Mouse (Mus musculus) heart, postnatal 0 days (tissue): Measurements from ENCODE around the gene Lrrc27. TPM values are rescaled to one million over a fixed set of nuclear protein-coding genes. Genes with fewer than 3 reads are reported as not detected.
A peak's percentile ranks its signal among the peaks of the same experiment; 100 is the strongest.

Experiments
- ATAC-seq: fragments of 200-750 bp; cut with Nextera tagmentation; 2 replicates; pipeline ENCODE4 v1.8.0; 2017; ENCODE audit warnings: low read depth, moderate number of reproducible peaks, moderate library complexity; ENCODE audit not compliant: insufficient read depth
- DNase-seq: peaks from one replicate; pipeline ENCODE4 v3.0.0-alpha.2; 2016; ENCODE audit warnings: low spot score
- H3K27ac ChIP-seq: fragments of 300-500 bp; sonication (generic); 2 replicates; pipeline ENCODE4 v1.5.1; 2014; ENCODE audit warnings: low read depth, mild to moderate bottlenecking
- H3K27me3 ChIP-seq: fragments of 300-500 bp; sonication (generic); 2 replicates; pipeline ENCODE4 v1.6.1; 2014; ENCODE audit warnings: low read length, mixed read lengths; ENCODE audit not compliant: control insufficient read depth, insufficient read depth
- H3K36me3 ChIP-seq: fragments of 300-500 bp; sonication (generic); replicated peaks from 2 replicates; pipeline ENCODE4 v1.6.1; 2014; ENCODE audit warnings: low read length, mixed read lengths; ENCODE audit not compliant: control insufficient read depth, insufficient read depth
- H3K4me1 ChIP-seq: fragments of 300-500 bp; sonication (generic); 2 replicates; pipeline ENCODE4 v1.6.1; 2014; ENCODE audit warnings: antibody characterized with exemption; ENCODE audit not compliant: control insufficient read depth, insufficient read depth
- H3K4me2 ChIP-seq: fragments of 300-500 bp; sonication (generic); 2 replicates; pipeline ENCODE4 v1.6.1; 2014; ENCODE audit warnings: low read depth, mild to moderate bottlenecking, low read length, moderate library complexity
- H3K4me3 ChIP-seq: fragments of 300-500 bp; sonication (generic); 2 replicates; pipeline ENCODE4 v1.5.1; 2014; ENCODE audit warnings: low read depth, low read length
- H3K9ac ChIP-seq: fragments of 300-500 bp; sonication (generic); replicated peaks from 2 replicates; pipeline ENCODE4 v1.6.1; 2014; ENCODE audit warnings: low read depth, low read length, mixed read lengths
- H3K9me3 ChIP-seq: fragments of 300-500 bp; sonication (generic); replicated peaks from 2 replicates; pipeline ENCODE4 v1.6.1; 2016; ENCODE audit warnings: low read length; ENCODE audit not compliant: control insufficient read depth
- CTCF ChIP-seq: IDR thresholded peaks from 2 replicates; pipeline ENCODE4 v1.5.1; 2016; ENCODE audit warnings: antibody characterized with exemption, control low read depth, low read depth
- EP300 ChIP-seq: IDR thresholded peaks from 2 replicates; pipeline ENCODE4 v1.6.1; 2016; ENCODE audit warnings: antibody characterized with exemption, low read depth
- WGBS: fragments of 180-500 bp; shearing (Covaris S2); extraction: QIAGEN DNeasy Blood & Tissue Kit; methylation state at CpG from one replicate; pipeline ENCODE4 v1.1.7; 2014; 5-methylcytosine and 5-hydroxymethylcytosine counted together
- polyA plus RNA-seq: library from polyadenylated mRNA; unstranded; fragments of >200 nt; fragmentation: Nextera tagmentation; extraction: Ambion mirVana; gene quantifications from 2 replicates; pipeline ENCODE4 v1.2.1, GENCODE M21; 2015
- total RNA-seq: library from RNA; depleted of rRNA; stranded (reverse); fragments of >200 nt; gene quantifications from 2 replicates; pipeline ENCODE4 v1.2.3, GENCODE M21; 2014; ENCODE audit warnings: low replicate concordance

The Lrrc27 gene
- total and polyA plus RNA-seq, 2 experiments from 2014 or later = 1.9 to 5.0 TPM

- DNase-seq (peak; percentile 87), ATAC-seq (peak; percentile 74)
Measured at GRCm38 (mm10) chr7:139233714-139234113, 20.9 kb downstream of the Lrrc27 start.

GRCm38 (mm10) chr7:139234426-139235188 is 21.8 kb downstream of the Lrrc27 start:
- H3K36me3 ChIP-seq = no peaks in the 10 kb centered on the region
- no peak overlapping the region for H3K9ac ChIP-seq
- no peak overlapping the region for H3K4me3 ChIP-seq
- DNase-seq = peak; percentile 83
- peaks cover 34% of the 10 kb centered on the region for H3K4me1 ChIP-seq
- H3K4me2 ChIP-seq = no peak overlapping the region
- no peaks in the 10 kb centered on the region for H3K27me3 ChIP-seq
- H3K27ac ChIP-seq = peak overlapping the region; percentile 36; the same call in 1 of the 2 replicates
- WGBS = 14% methylated on average over 18 of the region's 18 CpGs
- peak; percentile 74 for ATAC-seq
- TF ChIP-seq EP300 (no peak), CTCF (peak; percentile 60)
- H3K9me3 ChIP-seq = no peaks in the 10 kb centered on the region

More at GRCm38 (mm10) chr7:139233714-139234113, 20.9 kb downstream of the Lrrc27 start:
- no peak overlapping the region for H3K9ac ChIP-seq
- 0% methylated on average over 7 of the region's 7 CpGs for WGBS
- H3K4me2 ChIP-seq = no peak overlapping the region
- H3K27ac ChIP-seq = peak overlapping the region; percentile 62; the same call in 1 of the 2 replicates
- no peaks in the 10 kb centered on the region for H3K27me3 ChIP-seq
- TF ChIP-seq EP300 = no peak
- peak; percentile 95 for TF ChIP-seq CTCF
- H3K36me3 ChIP-seq = no peaks in the 10 kb centered on the region
- no peak overlapping the region for H3K4me3 ChIP-seq
- H3K9me3 ChIP-seq = no peaks in the 10 kb centered on the region
- H3K4me1 ChIP-seq = peaks cover 38% of the 10 kb centered on the region

DNA sequence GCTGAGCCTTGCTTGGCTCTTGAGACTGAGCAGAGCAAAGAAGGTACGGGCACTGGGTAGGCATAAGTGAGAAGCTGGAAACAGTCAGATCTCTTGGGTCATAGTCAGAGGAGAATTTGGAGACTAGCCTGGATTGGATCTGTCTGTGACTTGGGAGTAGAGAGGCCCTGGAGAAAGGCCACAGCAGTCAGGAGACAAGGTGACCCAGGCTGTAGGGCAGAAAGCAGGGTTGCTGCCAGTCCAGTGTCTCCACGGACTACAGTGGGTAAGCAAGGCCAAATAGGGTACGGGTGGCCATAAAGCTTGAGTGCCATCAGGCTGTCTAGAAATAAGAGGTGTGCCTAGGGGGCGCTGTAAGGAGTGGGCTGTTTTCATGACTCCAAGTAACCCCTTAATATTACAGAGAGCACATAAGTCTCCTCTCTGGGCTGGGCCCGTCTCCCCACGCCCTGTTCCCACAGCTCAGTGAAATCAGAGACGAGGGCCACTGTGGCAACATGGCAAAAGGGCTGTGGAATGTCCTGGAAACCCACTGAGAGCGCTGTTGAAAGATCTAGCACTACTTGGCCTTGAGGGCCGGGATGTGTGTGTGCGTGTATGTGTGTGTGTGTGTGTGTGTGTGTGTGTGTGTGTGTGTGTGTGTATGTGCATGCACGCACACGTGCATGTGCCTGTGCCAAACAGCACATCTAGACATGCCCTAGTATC is 23.0 kb downstream of the Lrrc27 start:
- H3K36me3 ChIP-seq = no peaks in the 10 kb centered on the region
- TF ChIP-seq EP300 (no peak), CTCF (no peak)
- no peak for DNase-seq
- H3K27ac ChIP-seq = peak overlapping the region; percentile 26
- no peak for ATAC-seq
- H3K9ac ChIP-seq = no peak overlapping the region
- 82% methylated on average over 12 of the region's 12 CpGs for WGBS
- no peak overlapping the region for H3K4me2 ChIP-seq
- H3K27me3 ChIP-seq = no peaks in the 10 kb centered on the region
- H3K4me3 ChIP-seq = no peak overlapping the region
- peaks cover 26% of the 10 kb centered on the region; the same call in 1 of the 2 replicates for H3K4me1 ChIP-seq
- no peaks in the 10 kb centered on the region for H3K9me3 ChIP-seq

DNA sequence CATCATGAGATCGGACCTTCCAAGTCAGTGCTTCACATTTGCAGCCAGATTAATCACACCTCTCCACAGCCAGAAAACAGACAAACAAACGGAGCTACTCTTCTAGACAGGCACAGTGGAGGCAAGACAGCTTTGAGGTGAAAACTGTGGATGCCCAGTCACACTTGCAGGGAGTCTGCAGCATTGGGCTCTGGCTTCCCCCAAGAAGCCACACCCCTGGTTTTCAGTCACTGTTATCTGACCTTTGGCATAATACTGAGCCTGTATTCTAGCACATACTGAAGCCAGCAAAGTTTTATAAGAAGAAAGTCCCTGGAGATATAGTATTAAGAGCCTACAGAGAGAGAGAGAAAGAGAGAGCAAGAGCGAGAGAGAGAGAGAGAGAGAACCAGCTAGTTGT is 26.6 kb downstream of the Lrrc27 start:
- DNase-seq (no peak), ATAC-seq (no peak)
- Histone ChIP-seq H3K36me3 (no peaks in the 10 kb centered on the region), H3K4me2 (no peak overlapping the region), H3K27ac (no peak overlapping the region), H3K4me1 (peaks cover 20% of the 10 kb centered on the region; the same call in 1 of the 2 replicates), H3K9ac (no peak overlapping the region), H3K9me3 (no peaks in the 10 kb centered on the region), H3K4me3 (no peak overlapping the region), H3K27me3 (no peaks in the 10 kb centered on the region)
- TF ChIP-seq EP300 = no peak
- TF ChIP-seq CTCF = no peak
- WGBS = 54% methylated on average over 3 of the region's 3 CpGs

DNA sequence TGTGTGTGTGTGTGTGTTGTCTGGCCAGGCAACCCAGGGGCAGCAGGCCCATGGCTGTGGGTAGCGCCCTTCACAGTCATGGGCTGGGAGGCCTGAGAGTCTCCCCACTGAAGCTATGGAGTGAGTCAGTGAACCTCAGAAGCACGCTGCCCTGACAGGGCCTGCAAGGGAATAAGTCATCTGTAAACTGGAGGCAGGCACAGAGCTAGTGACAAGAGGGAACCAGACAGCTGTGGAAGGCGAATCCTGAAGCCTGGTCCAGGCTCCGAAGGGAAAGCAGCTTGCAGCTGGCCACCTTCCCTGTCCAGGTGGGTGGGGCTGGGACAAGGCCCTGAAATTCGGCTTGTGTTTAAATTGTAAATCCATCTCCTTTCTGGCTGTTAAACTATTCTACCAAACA is 33.3 kb downstream of the Lrrc27 start:
- DNase-seq (no peak), ATAC-seq (no peak)
- no peak overlapping the region for H3K9ac ChIP-seq
- peaks cover 35% of the 10 kb centered on the region for H3K4me1 ChIP-seq
- no peak overlapping the region for H3K27ac ChIP-seq
- WGBS = 78% methylated on average over 5 of the region's 5 CpGs
- TF ChIP-seq CTCF (no peak), EP300 (no peak)
- no peak overlapping the region for H3K4me3 ChIP-seq
- no peak overlapping the region for H3K4me2 ChIP-seq
- no peaks in the 10 kb centered on the region for H3K27me3 ChIP-seq
- no peaks in the 10 kb centered on the region for H3K9me3 ChIP-seq
- H3K36me3 ChIP-seq = no peaks in the 10 kb centered on the region
